Mouse (Mus musculus) cerebellum, adult 2 months (tissue): ENCODE data around the gene Nf2. TPM values are rescaled to one million over a fixed set of nuclear protein-coding genes. Genes with fewer than 3 reads are reported as not detected.
A peak's percentile ranks its signal among the peaks of the same experiment; 100 is the strongest.

Source experiments
- DNase-seq, 2 experiments: peaks; one replicate each; pipeline ENCODE4 v3.0.0; 2021
- H3K27ac ChIP-seq: fragments of 200-500 bp; 2 replicates; pipeline ENCODE4 v1.5.1; 2012; ENCODE audit warnings: low read length, control low read depth, inconsistent platforms; ENCODE audit not compliant: insufficient read depth
- H3K27me3 ChIP-seq: fragments of 200-500 bp; 2 replicates; pipeline ENCODE4 v1.6.1; 2012; ENCODE audit warnings: inconsistent platforms, mild to moderate bottlenecking, low read length, moderate library complexity; ENCODE audit not compliant: control insufficient read depth, insufficient read depth
- H3K4me1 ChIP-seq: fragments of 200-500 bp; 2 replicates; pipeline ENCODE4 v1.6.1; 2011; ENCODE audit warnings: low read length; ENCODE audit not compliant: control insufficient read depth, insufficient read depth
- H3K4me3 ChIP-seq: fragments of 200-500 bp; replicated peaks from 2 replicates; pipeline ENCODE3; 2011; ENCODE audit warnings: mild to moderate bottlenecking, low read depth, low read length, control low read depth; ENCODE audit not compliant: insufficient read depth
- CTCF ChIP-seq: fragments of 200-500 bp; IDR thresholded peaks from 2 replicates; pipeline ENCODE4 v1.5.1; 2011; ENCODE audit warnings: low read depth, mild to moderate bottlenecking, control low read depth, low read length, moderate library complexity, borderline replicate concordance; ENCODE audit not compliant: insufficient read depth
- POLR2A ChIP-seq: fragments of 200-500 bp; IDR thresholded peaks from 2 replicates; pipeline ENCODE4 v1.6.1; 2011; ENCODE audit warnings: low read length, control low read depth, borderline replicate concordance; ENCODE audit not compliant: insufficient read depth
- WGBS: fragments of 180-500 bp; shearing (Covaris S2); methylation state at CpG from one replicate; pipeline ENCODE4 v1.1.7; 2018; 5-methylcytosine and 5-hydroxymethylcytosine counted together
- polyA plus RNA-seq: library from polyadenylated mRNA; depleted of rRNA; stranded (reverse); fragments of >200 nt; gene quantifications from 2 replicates; pipeline ENCODE4 v1.2.3, GENCODE M21; 2012

Gene Nf2
- polyA plus RNA-seq, 1 experiment: 50.2 TPM

DNA sequence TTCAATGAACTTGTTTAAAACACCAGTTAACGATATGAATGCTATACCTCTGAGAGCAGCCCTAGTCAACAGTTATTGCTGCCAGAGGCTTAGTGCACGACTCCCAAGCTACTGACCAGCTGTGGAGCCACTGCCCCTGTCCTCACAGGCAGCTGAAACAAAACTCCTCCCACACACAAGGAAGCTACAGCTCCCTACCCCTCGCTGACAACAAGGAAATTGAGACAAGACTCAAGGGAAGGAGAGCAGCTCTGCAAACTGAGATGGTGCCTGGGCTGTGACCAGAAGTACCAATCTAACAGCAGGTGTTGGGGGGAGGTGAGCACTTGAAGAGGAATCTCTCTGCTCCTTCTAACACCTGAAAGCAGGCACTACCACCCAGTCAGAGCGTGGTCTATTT is 48.7 kb downstream of the Nf2 start:
- no peak overlapping the region for H3K4me3 ChIP-seq
- no peak for DNase-seq
- peaks cover 6% of the 10 kb centered on the region for H3K4me1 ChIP-seq
- no peak overlapping the region for H3K27ac ChIP-seq
- 78% methylated on average over 4 of the region's 4 CpGs for WGBS
- no peak for TF ChIP-seq POLR2A
- TF ChIP-seq CTCF: no peak
- H3K27me3 ChIP-seq: no peaks in the 10 kb centered on the region; the same call in 1 of the 2 replicates

DNA sequence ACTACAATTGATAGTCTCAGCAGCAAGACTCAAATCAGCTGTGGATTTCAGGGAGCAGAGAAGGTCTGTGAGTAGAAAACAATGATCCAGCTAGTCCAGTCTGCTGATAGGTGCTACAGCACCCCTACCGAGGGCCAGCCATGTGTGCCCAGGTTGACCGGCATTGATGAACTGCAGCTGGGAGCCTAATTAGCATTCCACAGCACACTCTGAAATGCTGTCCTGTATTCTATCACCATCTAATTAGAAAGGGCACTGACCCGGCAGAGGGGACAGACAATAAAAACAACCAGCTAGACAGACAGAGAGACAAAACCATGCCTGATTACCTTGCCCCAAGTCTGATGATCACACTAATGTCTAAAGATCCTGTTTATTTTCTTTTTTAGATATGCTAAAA is 56.3 kb downstream of the Nf2 start:
- no peaks in the 10 kb centered on the region for H3K27me3 ChIP-seq
- H3K27ac ChIP-seq: no peak overlapping the region
- no peak overlapping the region for H3K4me3 ChIP-seq
- WGBS: 55% methylated on average over 3 of the region's 3 CpGs
- DNase-seq: no peak
- TF ChIP-seq CTCF (no peak), POLR2A (no peak)
- H3K4me1 ChIP-seq: no peaks in the 10 kb centered on the region

- no peak overlapping the region for H3K27ac ChIP-seq
- H3K27me3 ChIP-seq: no peaks in the 10 kb centered on the region
- no peak for DNase-seq
- 50% methylated on average over 6 of the region's 6 CpGs for WGBS
- H3K4me1 ChIP-seq: no peaks in the 10 kb centered on the region
- no peak overlapping the region for H3K4me3 ChIP-seq
- TF ChIP-seq CTCF (no peak), POLR2A (no peak)
These were observed 57.8 kb downstream of the Nf2 start for GRCm38 (mm10) chr11:4791549-4791948.

DNA sequence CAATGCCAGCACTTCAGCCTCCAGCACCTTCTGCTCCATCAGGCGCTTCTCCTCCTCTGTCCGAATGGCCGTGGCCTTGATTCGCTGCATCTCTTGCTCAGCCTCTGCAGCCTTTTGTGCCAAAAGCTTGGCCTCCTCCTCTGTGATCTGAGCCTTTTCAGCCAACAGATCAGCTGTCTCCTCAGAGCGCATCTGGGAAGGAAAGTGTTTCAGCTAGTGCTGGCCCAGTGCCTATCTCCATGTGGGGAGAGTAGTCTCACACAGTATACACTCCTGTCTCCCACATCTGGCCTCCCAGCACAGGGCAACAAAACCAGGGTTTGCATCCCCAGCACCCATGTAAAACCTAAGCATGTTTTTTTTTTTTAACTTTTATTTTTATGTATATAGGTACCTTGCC is 59.6 kb downstream of the Nf2 start:
- Histone ChIP-seq H3K27me3 (no peaks in the 10 kb centered on the region), H3K4me3 (no peak overlapping the region), H3K27ac (no peak overlapping the region), H3K4me1 (no peaks in the 10 kb centered on the region)
- TF ChIP-seq CTCF: no peak
- TF ChIP-seq POLR2A: no peak
- WGBS: 44% methylated on average over 5 of the region's 5 CpGs
- no peak for DNase-seq

DNA sequence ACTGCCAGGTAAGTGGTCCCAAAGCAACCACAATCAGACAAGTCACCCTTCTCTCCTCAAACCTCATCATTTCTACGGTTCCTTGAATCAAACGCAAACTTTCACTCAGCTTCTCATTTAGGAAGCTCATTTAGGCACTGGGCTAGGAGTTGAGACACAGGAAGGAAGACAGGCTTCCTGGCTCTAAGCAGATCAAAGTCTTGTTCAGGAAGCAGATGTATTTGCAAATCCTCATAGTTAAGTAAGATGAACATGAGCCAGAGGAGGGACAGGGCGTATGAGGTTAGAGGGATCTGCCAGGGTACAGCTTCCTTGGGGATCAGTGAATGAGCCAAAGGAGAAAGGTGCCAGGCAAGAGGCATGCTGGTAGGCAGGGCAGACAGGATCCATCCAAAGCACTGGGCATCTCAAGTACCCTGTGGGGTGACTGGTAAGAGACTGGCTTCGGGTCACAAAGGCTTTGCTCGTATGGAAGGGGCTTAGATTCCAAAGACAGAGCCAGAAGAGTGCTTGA is 64.7 kb downstream of the Nf2 start:
- 68% methylated on average over 5 of the region's 5 CpGs for WGBS
- no peak for DNase-seq
- Histone ChIP-seq H3K4me1 (no peaks in the 10 kb centered on the region), H3K4me3 (no peak overlapping the region), H3K27ac (no peak overlapping the region), H3K27me3 (no peaks in the 10 kb centered on the region)
- no peak for TF ChIP-seq POLR2A
- no peak for TF ChIP-seq CTCF

GRCm38 (mm10) chr11:4783116-4783515 is 66.2 kb downstream of the Nf2 start:
- DNase-seq: no peak
- Histone ChIP-seq H3K27ac (no peak overlapping the region), H3K27me3 (no peaks in the 10 kb centered on the region), H3K4me1 (no peaks in the 10 kb centered on the region), H3K4me3 (no peak overlapping the region)
- no peak for TF ChIP-seq CTCF
- TF ChIP-seq POLR2A: no peak
- WGBS: 87% methylated on average over 3 of the region's 3 CpGs

- Histone ChIP-seq H3K4me3 (no peak overlapping the region), H3K27ac (no peak overlapping the region), H3K4me1 (no peaks in the 10 kb centered on the region), H3K27me3 (no peaks in the 10 kb centered on the region)
- TF ChIP-seq POLR2A: no peak
- TF ChIP-seq CTCF: no peak
- 87% methylated on average over 3 of the region's 3 CpGs for WGBS
- DNase-seq: no peak
These were observed 68.4 kb downstream of the Nf2 start for GRCm38 (mm10) chr11:4780927-4781326.

- no peak overlapping the region for H3K4me3 ChIP-seq
- no peak overlapping the region for H3K27ac ChIP-seq
- no peaks in the 10 kb centered on the region for H3K27me3 ChIP-seq
- H3K4me1 ChIP-seq: no peaks in the 10 kb centered on the region
- peak; percentile 61 to 73 for DNase-seq
- WGBS: 12% methylated on average over 3 of the region's 3 CpGs
- peak; percentile 60; the same call in 1 of the 2 replicates for TF ChIP-seq CTCF
- TF ChIP-seq POLR2A: no peak
These were observed 76.4 kb downstream of the Nf2 start for GRCm38 (mm10) chr11:4772925-4773324.

DNA sequence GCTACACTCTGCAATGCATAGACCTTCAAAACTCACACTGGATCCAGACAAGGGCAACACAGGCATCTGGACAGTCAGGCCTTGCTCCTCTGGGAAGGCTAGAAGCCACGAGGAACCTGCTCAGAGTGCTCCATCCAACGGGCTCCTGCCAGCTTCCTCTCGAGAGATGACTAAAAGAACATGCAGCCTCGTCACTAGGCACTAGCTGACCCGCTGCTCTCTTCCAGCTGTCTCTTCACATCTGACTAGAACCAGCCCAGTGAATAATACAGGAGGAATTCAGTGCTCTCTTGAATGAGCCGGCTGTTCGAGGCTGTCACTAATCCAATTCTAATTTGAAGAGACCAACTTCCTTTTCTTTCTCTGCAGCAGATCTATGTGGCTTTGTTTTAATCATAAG is 77.6 kb downstream of the Nf2 start:
- H3K4me3 ChIP-seq: no peak overlapping the region
- no peak for DNase-seq
- 77% methylated on average over 7 of the region's 7 CpGs for WGBS
- no peak overlapping the region for H3K27ac ChIP-seq
- no peaks in the 10 kb centered on the region for H3K4me1 ChIP-seq
- TF ChIP-seq POLR2A: no peak
- no peak for TF ChIP-seq CTCF
- no peaks in the 10 kb centered on the region for H3K27me3 ChIP-seq
